Mouse (Mus musculus): ENCODE data around the gene Nck2. TPM values are rescaled to one million over a fixed set of nuclear protein-coding genes. Genes with fewer than 3 reads are reported as not detected.

The Nck2 gene
- polyA plus RNA-seq, 1 experiment from 2014 or later = 28.8 TPM

DNA sequence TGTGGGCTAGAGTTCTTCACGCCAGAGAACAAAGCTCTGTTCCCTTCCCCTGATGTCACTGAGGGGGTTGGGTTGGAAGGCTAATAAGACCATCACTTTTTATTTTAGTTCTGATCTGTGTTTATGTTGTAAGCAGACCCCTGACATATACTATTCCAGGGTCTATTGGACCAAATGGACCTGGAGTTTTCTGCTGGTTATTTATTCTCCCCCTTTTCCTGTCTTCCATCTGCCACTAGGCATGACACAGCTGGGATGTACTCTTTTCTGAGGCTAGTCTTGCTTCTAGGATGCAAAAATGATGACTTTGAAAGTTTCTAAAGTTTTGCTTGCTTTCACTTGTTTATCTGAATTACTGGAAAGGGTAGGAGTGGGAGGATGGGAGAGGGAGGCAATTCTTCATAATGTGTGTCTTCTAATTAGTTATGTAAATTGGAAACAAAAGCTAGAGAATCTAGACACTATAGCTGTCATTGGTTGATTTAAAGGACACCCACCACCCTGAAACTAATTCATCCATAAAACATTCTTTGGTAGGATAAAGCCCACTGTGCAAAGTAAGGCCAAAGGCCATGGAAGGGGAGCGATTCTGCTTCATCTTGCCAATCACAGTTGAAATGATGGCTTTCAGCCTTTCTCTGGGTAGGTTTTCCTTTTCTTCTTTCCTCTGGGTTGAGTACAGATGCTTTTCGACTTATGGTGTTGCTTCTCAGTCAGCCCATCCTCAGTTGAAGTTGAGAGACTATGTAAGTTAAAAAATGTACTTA lies 42.8 kb downstream of the Nck2 start:
- 91% methylated on average over 3 of the region's 3 CpGs for WGBS
- Histone ChIP-seq H3K36me3 (ENCODE audit: control insufficient read depth, insufficient read depth, low read length) (no peaks in the 10 kb centered on the region), H3K4me3 (ENCODE audit: control insufficient read depth in 1 of 2, insufficient read depth in 1 of 2, low read depth in 1 of 2, low read length in 2 of 2) (no peak overlapping the region), H3K27me3 (ENCODE audit: control insufficient read depth, insufficient read depth, low read length) (no peaks in the 10 kb centered on the region), H3K9ac (ENCODE audit: low read length) (no peak overlapping the region), H3K9me3 (ENCODE audit: control insufficient read depth, low read length) (no peaks in the 10 kb centered on the region), H3K4me2 (ENCODE audit: low read length) (no peak overlapping the region), H3K4me1 (ENCODE audit: control insufficient read depth in 2 of 2, insufficient read depth in 2 of 2, low read length in 2 of 2) (peaks cover 3 to 19% of the 10 kb centered on the region in 2 experiments; a peak in 3 of 4 replicates), H3K27ac (replicated peaks in 1 of 2; ENCODE audit: control insufficient read depth in 1 of 2, insufficient read depth in 1 of 2, low read depth in 2 of 2, low read length in 2 of 2) (no peak overlapping the region)
- ATAC-seq (ENCODE audit: insufficient number of reproducible peaks, insufficient read depth, low FRiP score, low read depth) = no peak

GRCm38 (mm10) chr1:43489311-43489710 lies 44.9 kb downstream of the Nck2 start:
- no peak overlapping the region for H3K4me2 ChIP-seq (ENCODE audit: low read length)
- no peaks in the 10 kb centered on the region for H3K27me3 ChIP-seq (ENCODE audit: control insufficient read depth, insufficient read depth, low read length)
- ATAC-seq (ENCODE audit: insufficient number of reproducible peaks, insufficient read depth, low FRiP score, low read depth) = no peak
- H3K4me3 ChIP-seq (ENCODE audit: control insufficient read depth in 1 of 2, insufficient read depth in 1 of 2, low read depth in 1 of 2, low read length in 2 of 2) = no peak overlapping the region
- H3K4me1 ChIP-seq (ENCODE audit: control insufficient read depth in 2 of 2, insufficient read depth in 2 of 2, low read length in 2 of 2) = peaks cover 3 to 16% of the 10 kb centered on the region in 2 experiments; a peak in 3 of 4 replicates
- H3K27ac ChIP-seq (replicated peaks in 1 of 2; ENCODE audit: control insufficient read depth in 1 of 2, insufficient read depth in 1 of 2, low read depth in 2 of 2, low read length in 2 of 2) = no peak overlapping the region
- H3K9ac ChIP-seq (ENCODE audit: low read length) = no peak overlapping the region
- no peaks in the 10 kb centered on the region for H3K36me3 ChIP-seq (ENCODE audit: control insufficient read depth, insufficient read depth, low read length)
- H3K9me3 ChIP-seq (ENCODE audit: control insufficient read depth, low read length) = no peaks in the 10 kb centered on the region

DNA sequence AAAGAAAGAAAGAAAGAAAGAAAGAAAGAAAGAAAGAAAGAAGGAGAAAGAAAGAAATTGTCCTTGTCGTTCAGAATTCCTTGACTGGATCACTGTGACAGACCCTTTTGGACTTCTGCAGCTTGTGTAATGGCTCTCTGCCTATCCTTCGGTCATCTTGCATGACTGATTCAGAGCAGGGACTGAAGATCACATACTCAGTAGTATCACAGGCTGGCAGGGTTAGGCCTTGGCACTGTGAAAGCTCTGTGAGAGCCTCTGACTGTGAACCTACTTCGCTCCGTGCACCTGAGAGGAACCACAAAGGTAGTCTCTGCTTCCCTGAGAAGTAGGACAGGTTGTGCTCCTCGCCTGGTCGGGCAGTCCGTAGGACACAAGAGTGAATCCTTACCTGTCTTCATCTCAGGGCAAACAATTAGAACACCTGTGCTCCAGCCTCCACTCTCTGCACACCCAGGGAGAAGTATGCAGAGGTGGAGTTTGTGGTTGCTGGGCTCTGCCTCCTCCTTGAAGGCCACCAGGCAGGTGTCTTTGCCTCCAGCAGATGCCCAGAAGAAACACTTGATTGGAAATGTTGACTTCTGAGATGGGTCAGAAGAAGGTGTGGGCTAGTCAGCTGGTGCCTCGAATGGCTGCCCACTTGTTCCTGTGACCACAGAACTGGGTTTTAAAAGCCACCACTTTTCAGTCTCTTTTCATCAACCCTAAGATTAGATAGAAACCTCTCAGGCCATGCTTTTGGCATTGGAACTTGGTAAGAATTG lies 47.3 kb downstream of the Nck2 start:
- Histone ChIP-seq H3K4me1 (ENCODE audit: control insufficient read depth in 2 of 2, insufficient read depth in 2 of 2, low read length in 2 of 2) (peaks cover 4 to 9% of the 10 kb centered on the region in 2 experiments), H3K36me3 (ENCODE audit: control insufficient read depth, insufficient read depth, low read length) (no peaks in the 10 kb centered on the region), H3K4me3 (ENCODE audit: control insufficient read depth in 1 of 2, insufficient read depth in 1 of 2, low read depth in 1 of 2, low read length in 2 of 2) (no peak overlapping the region), H3K27me3 (ENCODE audit: control insufficient read depth, insufficient read depth, low read length) (no peaks in the 10 kb centered on the region), H3K27ac (replicated peaks in 1 of 2; ENCODE audit: control insufficient read depth in 1 of 2, insufficient read depth in 1 of 2, low read depth in 2 of 2, low read length in 2 of 2) (no peak overlapping the region), H3K9me3 (ENCODE audit: control insufficient read depth, low read length) (no peaks in the 10 kb centered on the region), H3K9ac (ENCODE audit: low read length) (no peak overlapping the region), H3K4me2 (ENCODE audit: low read length) (no peak overlapping the region)
- 91% methylated on average over 8 of the region's 8 CpGs for WGBS
- no peak for ATAC-seq (ENCODE audit: insufficient number of reproducible peaks, insufficient read depth, low FRiP score, low read depth)

DNA sequence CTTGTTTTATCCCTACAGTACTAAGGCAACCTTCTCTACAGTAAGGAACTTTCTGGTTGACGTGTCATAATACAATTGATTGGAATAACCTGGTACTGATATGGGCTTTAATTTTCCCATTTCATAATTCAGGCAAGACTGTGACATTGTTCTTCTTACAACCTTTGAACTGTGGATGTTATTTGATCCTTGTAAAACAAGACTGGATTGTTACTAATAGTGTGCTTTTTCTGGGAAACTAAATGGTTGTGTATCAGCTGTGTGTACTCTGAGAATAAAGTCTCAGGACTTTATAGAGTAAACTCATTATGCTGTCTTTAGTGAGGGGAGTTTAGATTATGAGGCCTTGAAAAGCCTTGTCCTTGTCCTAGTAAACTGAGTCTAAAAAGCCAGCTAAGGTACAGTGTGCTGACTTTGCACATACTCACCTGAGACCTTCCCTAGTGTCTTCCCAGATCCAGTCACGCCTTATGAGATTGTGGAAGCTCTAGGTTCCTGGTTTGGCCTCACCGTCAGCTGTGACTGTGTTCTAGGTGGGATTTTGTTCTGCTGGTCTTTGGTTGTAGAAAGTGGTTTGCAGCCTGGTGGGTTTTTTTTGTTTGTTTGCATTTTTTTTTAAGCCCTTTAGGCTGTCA lies 48.5 kb downstream of the Nck2 start:
- H3K27me3 ChIP-seq (ENCODE audit: control insufficient read depth, insufficient read depth, low read length) = no peaks in the 10 kb centered on the region
- no peaks in the 10 kb centered on the region for H3K36me3 ChIP-seq (ENCODE audit: control insufficient read depth, insufficient read depth, low read length)
- no peak overlapping the region for H3K4me3 ChIP-seq (ENCODE audit: control insufficient read depth in 1 of 2, insufficient read depth in 1 of 2, low read depth in 1 of 2, low read length in 2 of 2)
- 94% methylated on average over 3 of the region's 3 CpGs for WGBS
- no peaks in the 10 kb centered on the region for H3K9me3 ChIP-seq (ENCODE audit: control insufficient read depth, low read length)
- peaks cover 4 to 11% of the 10 kb centered on the region in 2 experiments for H3K4me1 ChIP-seq (ENCODE audit: control insufficient read depth in 2 of 2, insufficient read depth in 2 of 2, low read length in 2 of 2)
- H3K9ac ChIP-seq (ENCODE audit: low read length) = no peak overlapping the region
- ATAC-seq (ENCODE audit: insufficient number of reproducible peaks, insufficient read depth, low FRiP score, low read depth) = no peak
- no peak overlapping the region for H3K27ac ChIP-seq (replicated peaks in 1 of 2; ENCODE audit: control insufficient read depth in 1 of 2, insufficient read depth in 1 of 2, low read depth in 2 of 2, low read length in 2 of 2)
- no peak overlapping the region for H3K4me2 ChIP-seq (ENCODE audit: low read length)

- Histone ChIP-seq H3K9me3 (ENCODE audit: control insufficient read depth, low read length) (no peaks in the 10 kb centered on the region), H3K4me3 (ENCODE audit: control insufficient read depth in 1 of 2, insufficient read depth in 1 of 2, low read depth in 1 of 2, low read length in 2 of 2) (no peak overlapping the region), H3K9ac (ENCODE audit: low read length) (no peak overlapping the region), H3K27me3 (ENCODE audit: control insufficient read depth, insufficient read depth, low read length) (no peaks in the 10 kb centered on the region), H3K4me1 (ENCODE audit: control insufficient read depth in 2 of 2, insufficient read depth in 2 of 2, low read length in 2 of 2) (peaks cover 4 to 11% of the 10 kb centered on the region in 2 experiments), H3K4me2 (ENCODE audit: low read length) (no peak overlapping the region), H3K27ac (replicated peaks in 1 of 2; ENCODE audit: control insufficient read depth in 1 of 2, insufficient read depth in 1 of 2, low read depth in 2 of 2, low read length in 2 of 2) (no peak overlapping the region), H3K36me3 (ENCODE audit: control insufficient read depth, insufficient read depth, low read length) (no peaks in the 10 kb centered on the region)
- ATAC-seq (ENCODE audit: insufficient number of reproducible peaks, insufficient read depth, low FRiP score, low read depth) = no peak
- 45% methylated on average over 4 of the region's 4 CpGs for WGBS
Observed at GRCm38 (mm10) chr1:43496051-43496450, 51.7 kb downstream of the Nck2 start.

GRCm38 (mm10) chr1:43496993-43497392 lies 52.6 kb downstream of the Nck2 start:
- 77% methylated on average over 3 of the region's 3 CpGs for WGBS
- no peak overlapping the region for H3K27ac ChIP-seq (replicated peaks in 1 of 2; ENCODE audit: control insufficient read depth in 1 of 2, insufficient read depth in 1 of 2, low read depth in 2 of 2, low read length in 2 of 2)
- no peak overlapping the region for H3K4me2 ChIP-seq (ENCODE audit: low read length)
- H3K4me1 ChIP-seq (ENCODE audit: control insufficient read depth in 2 of 2, insufficient read depth in 2 of 2, low read length in 2 of 2) = peaks cover 4 to 19% of the 10 kb centered on the region in 2 experiments
- H3K9me3 ChIP-seq (ENCODE audit: control insufficient read depth, low read length) = no peaks in the 10 kb centered on the region
- H3K4me3 ChIP-seq (ENCODE audit: control insufficient read depth in 1 of 2, insufficient read depth in 1 of 2, low read depth in 1 of 2, low read length in 2 of 2) = no peak overlapping the region
- H3K36me3 ChIP-seq (ENCODE audit: control insufficient read depth, insufficient read depth, low read length) = no peaks in the 10 kb centered on the region
- ATAC-seq (ENCODE audit: insufficient number of reproducible peaks, insufficient read depth, low FRiP score, low read depth) = no peak
- no peaks in the 10 kb centered on the region for H3K27me3 ChIP-seq (ENCODE audit: control insufficient read depth, insufficient read depth, low read length)
- no peak overlapping the region for H3K9ac ChIP-seq (ENCODE audit: low read length)

DNA sequence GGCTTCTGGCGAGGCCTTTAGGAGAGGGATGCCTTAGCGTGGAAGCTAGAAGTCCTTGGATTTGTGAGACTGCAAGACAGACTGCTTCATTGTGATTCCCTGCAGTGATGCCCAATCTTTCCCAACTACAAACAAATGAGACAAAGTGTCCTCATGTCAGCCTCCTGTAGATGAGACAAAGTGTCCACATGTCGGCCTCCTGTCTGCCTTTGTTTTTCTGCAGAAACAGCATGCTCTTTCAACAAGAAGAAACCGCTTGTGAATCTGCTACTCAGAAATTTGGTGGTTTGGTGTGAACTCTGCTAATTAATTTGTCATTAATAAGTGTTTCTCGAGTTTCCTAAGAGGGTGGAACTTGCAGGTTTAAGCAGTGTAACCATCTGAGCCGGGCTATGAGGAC lies 53.6 kb downstream of the Nck2 start:
- ATAC-seq (ENCODE audit: insufficient number of reproducible peaks, insufficient read depth, low FRiP score, low read depth) = no peak
- H3K4me2 ChIP-seq (ENCODE audit: low read length) = no peak overlapping the region
- no peaks in the 10 kb centered on the region for H3K36me3 ChIP-seq (ENCODE audit: control insufficient read depth, insufficient read depth, low read length)
- H3K9ac ChIP-seq (ENCODE audit: low read length) = no peak overlapping the region
- 85% methylated on average over 6 of the region's 6 CpGs for WGBS
- H3K9me3 ChIP-seq (ENCODE audit: control insufficient read depth, low read length) = no peaks in the 10 kb centered on the region
- no peaks in the 10 kb centered on the region for H3K27me3 ChIP-seq (ENCODE audit: control insufficient read depth, insufficient read depth, low read length)
- H3K27ac ChIP-seq (replicated peaks in 1 of 2; ENCODE audit: control insufficient read depth in 1 of 2, insufficient read depth in 1 of 2, low read depth in 2 of 2, low read length in 2 of 2) = no peak overlapping the region
- H3K4me3 ChIP-seq (ENCODE audit: control insufficient read depth in 1 of 2, insufficient read depth in 1 of 2, low read depth in 1 of 2, low read length in 2 of 2) = no peak overlapping the region
- peaks cover 4 to 26% of the 10 kb centered on the region in 2 experiments for H3K4me1 ChIP-seq (ENCODE audit: control insufficient read depth in 2 of 2, insufficient read depth in 2 of 2, low read length in 2 of 2)
